Mouse (Mus musculus): ENCODE measurements at regions not wholly inside any gene's neighbourhood (a gene's known extent, or its start where the extent isn't known, plus 50 kb on each side); places are given as distances from the start of the nearest gene placed in this dataset.

DNA sequence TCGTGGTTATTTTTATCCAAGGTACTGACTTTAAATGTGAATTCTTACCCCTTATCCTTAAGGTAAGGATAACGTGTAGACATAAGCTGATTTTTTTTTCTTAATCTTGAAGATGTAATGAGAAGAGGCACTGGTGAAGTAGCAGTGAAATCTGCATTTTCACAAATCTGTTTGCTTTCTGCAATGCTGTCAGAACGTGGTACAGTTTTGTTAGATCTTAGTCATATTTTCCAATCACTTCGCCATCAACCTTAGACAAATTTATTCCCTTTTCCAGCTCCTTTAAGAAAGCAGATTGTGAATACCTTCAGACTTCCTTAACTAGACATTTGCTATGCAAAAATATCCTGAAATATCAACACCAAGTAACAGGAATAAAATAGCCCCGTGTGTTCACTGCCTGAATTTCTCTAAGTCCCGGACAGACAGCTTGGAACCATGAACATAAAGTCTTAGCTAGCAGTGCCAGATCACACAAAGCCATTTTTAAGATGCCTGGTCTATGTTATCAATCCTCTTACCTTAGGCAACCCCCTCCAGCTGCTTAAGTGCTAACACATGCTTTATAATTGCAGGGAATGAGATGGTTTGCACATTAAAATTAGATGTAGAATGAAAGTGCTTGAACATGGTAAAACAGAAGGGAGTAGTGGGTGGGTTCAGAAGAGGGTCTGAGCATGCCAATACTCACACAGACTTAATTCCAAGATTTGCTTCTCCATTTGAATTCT, 202.7 kb downstream of the Ptprc start:
- TF ChIP-seq POLR2A (IDR thresholded peaks at IDR 0.05; ENCODE audit: control insufficient read depth, extremely low read depth, insufficient read depth, low read length, poor library complexity) (no peak), CTCF (IDR thresholded peaks at IDR 0.05; ENCODE audit: borderline replicate concordance, control insufficient read depth, extremely low read depth, insufficient read depth, low read length, poor library complexity) (no peak)

Measured in thymus, adult 2 months (tissue).